Comparison of ENCODE assay signal across 1 mouse cellular context in the genomic region with DNA sequence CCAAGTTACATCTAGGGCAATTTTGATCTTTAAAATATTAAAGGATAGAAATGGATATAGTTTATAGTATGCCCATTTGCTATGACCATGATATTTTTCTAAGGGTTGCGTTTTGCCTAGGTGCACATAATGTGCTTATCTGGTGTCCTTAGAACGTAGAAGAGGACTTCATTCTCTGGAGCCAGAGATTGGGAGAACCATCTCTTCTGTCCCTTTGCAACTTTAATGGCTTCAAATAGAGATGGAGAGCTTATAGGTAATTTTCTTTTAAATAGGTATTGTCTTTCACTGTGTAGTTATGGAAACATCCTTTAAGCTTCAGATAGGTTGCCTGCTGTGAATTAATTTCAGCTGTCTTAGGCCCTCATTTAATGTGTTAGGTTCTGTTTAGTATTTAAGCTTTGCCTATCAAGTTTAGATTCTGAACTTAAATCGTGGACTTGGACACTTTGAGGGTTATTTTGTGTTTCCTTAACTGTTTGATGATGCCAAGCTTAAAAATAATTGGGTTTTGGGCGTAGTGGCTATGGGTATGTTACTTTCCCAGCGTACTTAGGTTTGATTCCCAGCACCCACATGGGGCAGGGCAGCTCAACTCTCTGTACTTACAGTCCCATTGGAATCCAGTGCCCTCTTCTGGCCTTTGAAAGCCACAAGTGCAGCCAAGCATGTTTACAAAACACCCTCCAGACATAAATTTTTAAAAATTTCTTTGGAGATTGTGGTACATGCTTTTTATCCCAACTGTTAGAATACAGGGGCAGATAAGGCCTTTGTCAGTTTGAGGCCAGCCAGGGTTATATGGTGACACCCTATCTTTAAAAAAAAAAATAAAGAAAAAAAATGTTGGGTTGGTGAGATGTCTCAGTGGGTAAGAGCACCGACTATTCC.
TF ChIP-seq lines count a peak whose summit lies in the region.

No protein-coding gene starts in this region.

TF ChIP-seq in CH12.LX, 34 proteins besides CTCF, POLR2A, EP300 and RAD21 (continued from another document):
- TF ChIP-seq CHD2 (IDR thresholded peaks at IDR 0.05; ENCODE audit: low read length) (peak; percentile 41; the same call in 1 of the 2 replicates), MYC (IDR thresholded peaks at IDR 0.05; ENCODE audit: low read depth, low read length) (0 out of 2 replicates have a peak, but pooled peaks have one; percentile 23), USF2 (conservative IDR thresholded peaks at IDR 0.05; ENCODE audit: low read depth, low read length) (no peak), ETS1 (conservative IDR thresholded peaks at IDR 0.05; ENCODE audit: low read depth, low read length) (no peak), MAZ (IDR thresholded peaks at IDR 0.05; ENCODE audit: low read depth, low read length) (no peak), CHD1 (IDR thresholded peaks at IDR 0.05; ENCODE audit: low read depth, low read length) (no peak), MXI1 (IDR thresholded peaks at IDR 0.05; ENCODE audit: low read depth, low read length) (no peak), JUN (IDR thresholded peaks at IDR 0.05; ENCODE audit: insufficient read depth, low read depth, low read length) (no peak), JUND (conservative IDR thresholded peaks at IDR 0.05; ENCODE audit: low read depth, low read length) (no peak), IRF4 (IDR thresholded peaks at IDR 0.05; ENCODE audit: low read depth, low read length) (no peak), GABPA (IDR thresholded peaks at IDR 0.05; ENCODE audit: insufficient replicate concordance, low read depth, low read length) (no peak), NELFE (IDR thresholded peaks at IDR 0.05; ENCODE audit: low read depth, low read length) (no peak), ZKSCAN1 (IDR thresholded peaks at IDR 0.05; ENCODE audit: borderline replicate concordance, low read depth, low read length) (no peak), TBP (conservative IDR thresholded peaks at IDR 0.05; ENCODE audit: low read depth, low read length) (no peak), KAT2A (IDR thresholded peaks at IDR 0.05; ENCODE audit: insufficient replicate concordance, low read length) (no peak), SIN3A (IDR thresholded peaks at IDR 0.05; ENCODE audit: low read length) (no peak), ZMIZ1 (IDR thresholded peaks at IDR 0.05; ENCODE audit: low read depth, low read length) (no peak), RCOR1 (conservative IDR thresholded peaks at IDR 0.05; ENCODE audit: low read depth, low read length) (no peak), ELF1 (IDR thresholded peaks at IDR 0.05; ENCODE audit: low read depth, low read length) (no peak), PAX5 (IDR thresholded peaks at IDR 0.05; ENCODE audit: low read length) (no peak), ZNF384 (IDR thresholded peaks at IDR 0.05; ENCODE audit: low read depth, low read length) (0 out of 2 replicates have a peak, but pooled peaks have one; percentile 27), MAX (IDR thresholded peaks at IDR 0.05; ENCODE audit: low read length) (no peak)
